Mouse (Mus musculus) left cerebral cortex, adult 6 months (tissue): ENCODE measurements around the gene Asb13. TPM values are rescaled to one million over a fixed set of nuclear protein-coding genes. Genes with fewer than 3 reads are reported as not detected.

ENCODE experiments used
- long read RNA-seq, 2 experiments: library from polyadenylated mRNA; unstranded; transcript quantifications; one replicate each; pipeline ENCODE4 v2.0.0; 2019 to 2020
- polyA plus RNA-seq: library from polyadenylated mRNA; unstranded; fragments of <200 nt; fragmentation: Nextera tagmentation; gene quantifications from 2 replicates; pipeline ENCODE4 v1.2.3, GENCODE M21; 2021

The Asb13 gene
- 22.5 and 32.8 TPM in 2 replicates for polyA plus RNA-seq
- long read RNA-seq, experiment 1, full-length matches to known transcripts, result 352 of 391 reads
- long read RNA-seq, experiment 1, partial matches to known transcripts, result 14 of 391 reads
- long read RNA-seq, experiment 1, other reads (novel, unspliced or antisense), result 25 of 391 reads
- long read RNA-seq, experiment 2, full-length matches to known transcripts, result 71 of 81 reads
- long read RNA-seq, experiment 2, partial matches to known transcripts, result 3 of 81 reads
- long read RNA-seq, experiment 2, other reads (novel, unspliced or antisense), result 7 of 81 reads

GRCm38 (mm10) chr13:3633895-3634811 is at the start of gene Asb13:
Gene Asb13, plus strand, starts transcription at chr13:3634032.

DNA sequence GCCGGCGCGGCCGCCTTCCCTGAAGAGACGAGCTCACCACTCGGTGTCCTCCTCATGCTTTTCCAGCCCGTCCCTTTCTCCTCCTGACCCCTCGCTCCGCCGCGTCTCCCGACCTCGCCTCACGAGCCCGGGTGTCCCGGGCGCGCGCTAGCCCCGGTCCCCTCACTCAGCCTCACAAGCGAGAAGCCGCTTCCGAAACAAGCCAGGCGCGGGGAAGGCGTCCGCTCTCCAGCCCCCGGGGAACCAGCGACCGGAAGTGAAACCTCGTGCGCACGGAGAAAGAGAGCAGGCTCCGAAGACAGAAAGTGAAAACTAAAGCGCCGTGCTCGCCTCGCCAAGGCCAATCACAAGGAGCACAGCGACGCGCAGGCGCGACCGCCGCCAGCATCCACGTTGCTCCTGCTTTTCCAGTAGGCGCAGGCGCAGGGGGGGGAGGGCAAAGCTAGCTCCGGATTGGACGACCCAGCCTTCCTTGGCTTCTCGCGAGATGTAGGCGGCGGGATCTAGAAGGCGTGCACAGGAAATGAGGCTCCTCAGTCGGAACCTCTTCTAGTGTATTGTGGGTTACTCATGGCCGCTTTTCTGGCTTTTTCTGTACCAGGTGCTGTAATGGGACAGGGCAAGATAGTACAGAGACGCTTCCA is 22.9 kb upstream of the Asb13 start, which contains the start of gene Fam208b:
Gene Fam208b, minus strand, starts transcription at position 314 of the 644 bp plus-strand sequence.

Other genes with a start within 250 kb of the Asb13 start
- 361 and 401 TPM in 2 replicates for gene Gdi2, start 96.0 kb upstream of the Asb13 start, polyA plus RNA-seq
- 6.0 and 7.7 TPM in 2 replicates for gene Fam208b, start 22.9 kb upstream of the Asb13 start, polyA plus RNA-seq
- gene Calml3, start 170.3 kb downstream of the Asb13 start, polyA plus RNA-seq, result not detected in 2 replicates
- gene Calm4, start 203.7 kb downstream of the Asb13 start, polyA plus RNA-seq, result not detected in 2 replicates
- not detected in 2 replicates for gene Calm5, start 220.1 kb downstream of the Asb13 start, polyA plus RNA-seq